Mouse (Mus musculus) forebrain, embryonic 15.5 days (tissue): ENCODE results near the gene Gm10647. TPM values are rescaled to one million over a fixed set of nuclear protein-coding genes. Genes with fewer than 3 reads are reported as not detected.
A peak's percentile ranks its signal among the peaks of the same experiment; 100 is the strongest.
"Not testable (repeated sequence)": the region's sequence is repeated elsewhere in the genome, so short reads cannot be mapped to it uniquely, and the experiment has no call there.

Experiments used
- ATAC-seq: fragments of 200-750 bp; cut with Nextera tagmentation; replicated peaks from 2 replicates; pipeline ENCODE4 v1.8.0; 2017; ENCODE audit warnings: mild to moderate bottlenecking, moderate TSS enrichment, moderate library complexity
- H3K27ac ChIP-seq: fragments of 300-500 bp; sonication (generic); replicated peaks from 2 replicates; pipeline ENCODE4 v1.5.1; 2015; ENCODE audit warnings: mild to moderate bottlenecking, inconsistent platforms
- H3K27me3 ChIP-seq: fragments of 300-500 bp; sonication (generic); 2 replicates; pipeline ENCODE4 v1.6.1; 2015; ENCODE audit warnings: inconsistent platforms
- H3K36me3 ChIP-seq: fragments of 300-500 bp; sonication (generic); 2 replicates; pipeline ENCODE4 v1.6.1; 2015; ENCODE audit warnings: mild to moderate bottlenecking, inconsistent platforms
- H3K4me1 ChIP-seq: fragments of 300-500 bp; sonication (generic); 2 replicates; pipeline ENCODE4 v1.6.1; 2015; ENCODE audit warnings: inconsistent platforms
- H3K4me2 ChIP-seq: fragments of 300-500 bp; sonication (generic); replicated peaks from 2 replicates; pipeline ENCODE4 v1.6.1; 2015; ENCODE audit warnings: mild to moderate bottlenecking, inconsistent platforms
- H3K4me3 ChIP-seq: fragments of 300-500 bp; sonication (generic); 2 replicates; pipeline ENCODE4 v1.5.1; 2015; ENCODE audit warnings: mild to moderate bottlenecking, inconsistent platforms
- H3K9ac ChIP-seq: fragments of 300-500 bp; sonication (generic); replicated peaks from 2 replicates; pipeline ENCODE4 v1.6.1; 2015; ENCODE audit warnings: mild to moderate bottlenecking, inconsistent platforms
- H3K9me3 ChIP-seq: fragments of 300-500 bp; sonication (generic); 2 replicates; pipeline ENCODE4 v1.6.1; 2016; ENCODE audit warnings: inconsistent platforms
- WGBS: fragments of 180-500 bp; shearing (Covaris S2); methylation state at CpG from one replicate; pipeline ENCODE4 v1.1.7; 2015; ENCODE audit warnings: mixed read lengths; 5-methylcytosine and 5-hydroxymethylcytosine counted together
- polyA plus RNA-seq: library from polyadenylated mRNA; unstranded; fragments of >200 nt; fragmentation: Nextera tagmentation; extraction: Ambion mirVana; gene quantifications from 2 replicates; pipeline ENCODE4 v1.2.1, GENCODE M21; 2015

The Gm10647 gene
- polyA plus RNA-seq: 0.48 and 0.52 TPM in 2 replicates

GRCm38 (mm10) chr9:66796739-66797138 lies at the start of gene Gm10647:
TSS of gene Gm10647 (plus strand) at chr9:66797039.
- H3K4me3 ChIP-seq: peak within 1 kb of the TSS; percentile 70
- no peaks in the 10 kb centered on the region for H3K36me3 ChIP-seq
- H3K4me2 ChIP-seq: peak within 1 kb of the TSS; percentile 64
- no peaks in the 10 kb centered on the region for H3K9me3 ChIP-seq
- H3K4me1 ChIP-seq: peaks cover 15% of the 10 kb centered on the region
- no peaks in the 10 kb centered on the region for H3K27me3 ChIP-seq
- WGBS: 78% methylated on average over 5 of the region's 5 CpGs
- peak within 1 kb of the TSS; percentile 85 for H3K27ac ChIP-seq
- no peak for ATAC-seq
- H3K9ac ChIP-seq: peak within 1 kb of the TSS; percentile 84

GRCm38 (mm10) chr9:66748390-66748789 lies 48.4 kb upstream of the Gm10647 start:
- Histone ChIP-seq H3K27ac (no peak overlapping the region), H3K4me3 (no peak overlapping the region), H3K4me1 (no peaks in the 10 kb centered on the region), H3K4me2 (no peak overlapping the region), H3K9ac (no peak overlapping the region), H3K9me3 (no peaks in the 10 kb centered on the region), H3K27me3 (no peaks in the 10 kb centered on the region), H3K36me3 (no peaks in the 10 kb centered on the region)
- no peak for ATAC-seq
- 70% methylated on average over 15 of the region's 15 CpGs for WGBS

GRCm38 (mm10) chr9:66752849-66753248 lies 44.0 kb upstream of the Gm10647 start:
- no peak overlapping the region for H3K4me2 ChIP-seq
- H3K4me3 ChIP-seq: no peak overlapping the region
- no peaks in the 10 kb centered on the region for H3K27me3 ChIP-seq
- no peak for ATAC-seq
- H3K9me3 ChIP-seq: no peaks in the 10 kb centered on the region
- H3K9ac ChIP-seq: no peak overlapping the region
- H3K4me1 ChIP-seq: no peaks in the 10 kb centered on the region
- H3K27ac ChIP-seq: no peak overlapping the region
- no peaks in the 10 kb centered on the region for H3K36me3 ChIP-seq
- WGBS: 74% methylated on average over 6 of the region's 6 CpGs

- 57% methylated on average over 1 of the region's 1 CpGs for WGBS
Measured at GRCm38 (mm10) chr9:66760991-66761390, 35.8 kb upstream of the Gm10647 start.

GRCm38 (mm10) chr9:66768721-66769120 lies 28.1 kb upstream of the Gm10647 start:
- Histone ChIP-seq H3K9ac (no peak overlapping the region), H3K4me2 (no peak overlapping the region), H3K4me1 (no peaks in the 10 kb centered on the region), H3K36me3 (no peaks in the 10 kb centered on the region), H3K27me3 (no peaks in the 10 kb centered on the region), H3K4me3 (no peak overlapping the region), H3K9me3 (no peaks in the 10 kb centered on the region), H3K27ac (no peak overlapping the region)
- WGBS: 92% methylated on average over 1 of the region's 1 CpGs
- ATAC-seq: no peak

More at GRCm38 (mm10) chr9:66760991-66761390, 35.8 kb upstream of the Gm10647 start:
- Histone ChIP-seq H3K4me2 (no peak overlapping the region), H3K4me3 (no peak overlapping the region), H3K36me3 (no peaks in the 10 kb centered on the region), H3K9me3 (no peaks in the 10 kb centered on the region), H3K9ac (no peak overlapping the region), H3K27me3 (no peaks in the 10 kb centered on the region), H3K27ac (no peak overlapping the region), H3K4me1 (no peaks in the 10 kb centered on the region)
- ATAC-seq: no peak

GRCm38 (mm10) chr9:66769275-66769674 lies 27.6 kb upstream of the Gm10647 start:
- H3K4me3 ChIP-seq: no peak overlapping the region
- H3K4me1 ChIP-seq: no peaks in the 10 kb centered on the region
- H3K9me3 ChIP-seq: no peaks in the 10 kb centered on the region
- WGBS: 90% methylated on average over 3 of the region's 3 CpGs
- no peaks in the 10 kb centered on the region for H3K36me3 ChIP-seq
- no peaks in the 10 kb centered on the region for H3K27me3 ChIP-seq
- no peak overlapping the region for H3K4me2 ChIP-seq
- H3K9ac ChIP-seq: no peak overlapping the region
- H3K27ac ChIP-seq: no peak overlapping the region
- no peak for ATAC-seq

- no peaks in the 10 kb centered on the region for H3K36me3 ChIP-seq
- H3K4me3 ChIP-seq: no peak overlapping the region
- H3K27me3 ChIP-seq: no peaks in the 10 kb centered on the region
- no peak overlapping the region for H3K4me2 ChIP-seq
- no peaks in the 10 kb centered on the region for H3K4me1 ChIP-seq
- H3K9ac ChIP-seq: no peak overlapping the region
- H3K9me3 ChIP-seq: no peaks in the 10 kb centered on the region
- ATAC-seq: no peak
- H3K27ac ChIP-seq: no peak overlapping the region
Measured at GRCm38 (mm10) chr9:66770701-66771100, 26.1 kb upstream of the Gm10647 start.

- H3K4me1 ChIP-seq, H3K27ac ChIP-seq, H3K4me2 ChIP-seq, H3K9ac ChIP-seq, H3K36me3 ChIP-seq, H3K27me3 ChIP-seq, H3K9me3 ChIP-seq, H3K4me3 ChIP-seq, ATAC-seq: not testable (repeated sequence)
- no CpG with 5 or more reads among the region's 3 CpGs for WGBS
Measured at GRCm38 (mm10) chr9:66784552-66784951, 12.3 kb upstream of the Gm10647 start.

GRCm38 (mm10) chr9:66787821-66788220 lies 9.0 kb upstream of the Gm10647 start:
- no peak for ATAC-seq
- WGBS: 2% methylated on average over 2 of the region's 2 CpGs
- H3K4me2 ChIP-seq: no peak overlapping the region

GRCm38 (mm10) chr9:66794629-66795463 lies 2.0 kb upstream of the Gm10647 start:
- Histone ChIP-seq H3K36me3 (peaks cover 7% of the 10 kb centered on the region; the same call in 1 of the 2 replicates), H3K27me3 (no peaks in the 10 kb centered on the region), H3K4me1 (peaks cover 15% of the 10 kb centered on the region), H3K9ac (peak overlapping the region; percentile 84), H3K9me3 (no peaks in the 10 kb centered on the region), H3K4me2 (peak overlapping the region; percentile 64), H3K27ac (peak overlapping the region; percentile 85), H3K4me3 (peak overlapping the region; percentile 70)
- peak; percentile 72 for ATAC-seq
- WGBS: 2% methylated on average over 43 of the region's 43 CpGs

More at GRCm38 (mm10) chr9:66787821-66788220, 9.0 kb upstream of the Gm10647 start:
- Histone ChIP-seq H3K9ac (no peak overlapping the region), H3K4me1 (0 out of 2 replicates have a peak, but pooled peaks cover under 1% of the 10 kb centered on the region), H3K36me3 (peaks cover 13% of the 10 kb centered on the region; the same call in 1 of the 2 replicates), H3K27me3 (no peaks in the 10 kb centered on the region), H3K27ac (no peak overlapping the region), H3K4me3 (no peak overlapping the region), H3K9me3 (no peaks in the 10 kb centered on the region)

- no peaks in the 10 kb centered on the region for H3K27me3 ChIP-seq
- H3K4me2 ChIP-seq: peak within 1 kb of the TSS; percentile 64
- WGBS: under 1% methylated on average over 42 of the region's 42 CpGs
- ATAC-seq: peak; percentile 99
- no peaks in the 10 kb centered on the region for H3K9me3 ChIP-seq
- H3K27ac ChIP-seq: peak within 1 kb of the TSS; percentile 85
- H3K9ac ChIP-seq: peak within 1 kb of the TSS; percentile 84
- H3K36me3 ChIP-seq: no peaks in the 10 kb centered on the region
- H3K4me3 ChIP-seq: peak within 1 kb of the TSS; percentile 70
- peaks cover 15% of the 10 kb centered on the region for H3K4me1 ChIP-seq
Measured at GRCm38 (mm10) chr9:66795464-66796324, 1.1 kb upstream of the Gm10647 start, which contains the start of gene Aph1b. TSS of gene Aph1b (minus strand) at chr9:66795490.

- H3K4me3 ChIP-seq: no peak overlapping the region
- H3K27me3 ChIP-seq: peaks cover 6% of the 10 kb centered on the region; the same call in 1 of the 2 replicates
- H3K9me3 ChIP-seq: no peaks in the 10 kb centered on the region
- H3K27ac ChIP-seq: no peak overlapping the region
- WGBS: 53% methylated on average over 12 of the region's 12 CpGs
- H3K36me3 ChIP-seq: no peaks in the 10 kb centered on the region
- no peak overlapping the region for H3K9ac ChIP-seq
- no peaks in the 10 kb centered on the region for H3K4me1 ChIP-seq
- no peak for ATAC-seq
- H3K4me2 ChIP-seq: no peak overlapping the region
Measured at GRCm38 (mm10) chr9:66801947-66802346, 5.1 kb downstream of the Gm10647 start.
